Mouse (Mus musculus) liver, adult (tissue): ENCODE data around the gene Ric3.

Source experiments
- GATA4 ChIP-seq: IDR thresholded peaks from 2 replicates; pipeline ENCODE4 v1.6.1; 2014; ENCODE audit warnings: mild to moderate bottlenecking, low read length; ENCODE audit not compliant: insufficient replicate concordance

Gene Ric3

DNA sequence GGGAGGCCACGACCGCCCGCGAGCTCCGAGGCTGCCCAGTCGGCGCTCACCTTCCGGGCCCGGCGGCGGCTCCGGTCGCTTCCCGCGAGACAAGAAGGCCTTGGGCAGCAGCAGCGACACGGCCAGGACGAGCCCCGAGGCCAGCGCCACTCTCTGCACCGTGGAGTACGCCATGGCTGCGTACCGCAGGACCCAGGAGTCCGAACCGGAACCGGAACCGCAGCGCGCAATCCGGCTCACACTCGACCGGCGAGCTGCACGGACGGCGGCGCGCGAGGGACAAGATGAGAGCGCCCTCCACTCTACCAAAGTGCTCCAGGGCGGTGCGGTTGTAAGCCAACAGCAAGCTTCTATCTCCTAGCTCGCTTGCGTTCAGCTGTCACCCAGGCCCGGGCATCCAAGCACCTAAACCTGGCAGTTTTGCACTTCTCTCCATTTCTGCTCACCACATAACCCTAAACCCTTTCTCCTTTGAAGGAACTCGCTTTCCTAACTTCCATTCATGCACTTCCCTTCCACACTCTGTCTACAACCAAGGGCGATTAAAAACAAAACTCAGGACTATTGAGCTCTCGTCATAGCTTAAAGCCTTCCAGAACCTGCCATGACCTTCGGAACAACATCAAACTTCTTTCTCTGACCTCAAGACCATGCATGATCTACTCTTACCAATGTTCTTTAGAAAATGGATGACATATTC, at the start of gene Ric3:
TSS of gene Ric3 (minus strand) at position 219 of the 700 bp plus-strand sequence.
- TF ChIP-seq GATA4 = no peak

GRCm38 (mm10) chr7:109131565-109131964, 48.4 kb upstream of the Ric3 start:
- TF ChIP-seq GATA4 = no peak

GRCm38 (mm10) chr7:109129946-109130686, 47.0 kb upstream of the Ric3 start:
- no peak for TF ChIP-seq GATA4

DNA sequence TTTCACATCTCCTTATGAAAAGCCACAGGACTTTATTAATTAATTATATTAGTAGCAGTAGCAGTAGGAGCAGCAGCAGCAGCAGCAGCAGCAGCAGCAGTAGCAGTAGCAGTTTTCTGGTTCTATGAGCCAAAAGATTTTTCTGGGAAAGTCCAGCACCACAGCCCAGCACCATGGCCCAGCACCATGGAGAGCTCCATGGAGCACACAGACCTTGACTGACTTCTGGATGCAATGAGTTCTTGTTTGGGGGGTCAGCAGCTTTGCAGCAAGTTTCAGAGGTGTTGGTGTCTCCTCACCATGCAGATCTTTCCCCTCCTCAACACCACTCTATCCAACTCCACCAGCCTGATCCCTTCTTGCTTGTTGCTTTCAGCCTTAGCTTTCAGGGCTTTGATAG, 46.3 kb upstream of the Ric3 start:
- no peak for TF ChIP-seq GATA4

GRCm38 (mm10) chr7:109115929-109116328, 32.8 kb upstream of the Ric3 start:
- no peak for TF ChIP-seq GATA4

GRCm38 (mm10) chr7:109114950-109115349, 31.8 kb upstream of the Ric3 start:
- no peak for TF ChIP-seq GATA4

DNA sequence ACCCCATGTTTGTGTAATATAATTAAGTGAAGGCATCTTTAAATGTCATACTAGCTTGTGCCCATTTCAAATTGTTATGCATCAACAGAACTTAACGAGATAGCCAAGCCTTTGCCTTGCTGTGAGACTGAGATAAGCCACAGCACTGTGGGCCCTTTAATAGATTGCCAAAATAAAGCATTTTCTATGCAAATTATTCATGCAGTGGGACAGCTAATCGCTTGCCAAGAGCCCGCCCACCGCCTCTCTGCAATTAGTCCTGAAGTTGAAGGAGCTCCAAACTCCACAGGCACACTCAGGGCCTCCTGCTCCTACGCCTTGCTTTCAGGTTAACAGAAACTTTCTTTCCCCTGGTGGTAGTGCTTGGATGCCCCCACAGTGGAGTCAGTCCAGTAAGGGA, 27.9 kb upstream of the Ric3 start:
- TF ChIP-seq GATA4 = no peak

GRCm38 (mm10) chr7:109104894-109105293, 21.8 kb upstream of the Ric3 start:
- no peak for TF ChIP-seq GATA4

- TF ChIP-seq GATA4 = no peak
Measured at GRCm38 (mm10) chr7:109101167-109101566, 18.0 kb upstream of the Ric3 start.

DNA sequence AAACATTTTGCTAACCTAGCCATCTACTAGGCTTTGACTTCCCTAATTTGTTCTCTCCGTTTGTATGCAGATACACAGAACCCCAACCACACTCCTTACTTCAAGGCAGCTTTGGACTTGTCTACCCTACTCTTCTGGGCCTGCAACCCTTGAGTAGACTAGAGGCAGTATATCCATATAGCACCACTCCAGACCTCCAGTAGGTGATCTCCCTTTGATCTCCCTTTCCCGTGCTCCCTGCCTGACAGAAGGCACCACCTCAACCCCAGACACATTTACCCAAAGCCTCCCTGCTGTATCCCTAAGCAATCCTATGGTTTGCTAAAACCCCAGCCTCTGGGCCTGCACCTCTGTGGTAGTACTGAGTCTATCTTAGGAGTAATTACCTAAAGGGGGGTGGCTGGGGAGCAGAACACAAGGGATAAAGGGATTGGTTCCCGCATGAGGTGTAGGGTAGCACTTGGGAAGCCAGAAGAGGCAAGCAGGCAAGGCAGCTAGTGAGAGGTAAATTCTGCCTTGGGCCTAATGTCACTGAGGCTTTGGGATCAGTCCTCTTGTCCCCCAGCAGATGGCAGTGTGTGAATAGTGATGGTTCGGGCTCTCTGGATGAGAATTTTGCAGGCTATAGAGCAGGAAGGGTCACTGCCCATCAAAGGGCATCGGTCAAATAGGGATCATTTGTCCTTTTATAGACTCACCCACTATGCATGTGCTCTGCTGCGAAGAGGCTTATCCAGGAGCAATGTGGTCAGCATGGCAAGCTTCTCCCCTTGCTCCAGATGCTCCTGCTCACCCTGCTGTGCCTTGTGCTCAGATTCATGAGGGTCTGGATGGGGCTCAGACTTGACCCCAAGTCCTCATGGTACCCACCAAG, 15.3 kb upstream of the Ric3 start:
- no peak for TF ChIP-seq GATA4

DNA sequence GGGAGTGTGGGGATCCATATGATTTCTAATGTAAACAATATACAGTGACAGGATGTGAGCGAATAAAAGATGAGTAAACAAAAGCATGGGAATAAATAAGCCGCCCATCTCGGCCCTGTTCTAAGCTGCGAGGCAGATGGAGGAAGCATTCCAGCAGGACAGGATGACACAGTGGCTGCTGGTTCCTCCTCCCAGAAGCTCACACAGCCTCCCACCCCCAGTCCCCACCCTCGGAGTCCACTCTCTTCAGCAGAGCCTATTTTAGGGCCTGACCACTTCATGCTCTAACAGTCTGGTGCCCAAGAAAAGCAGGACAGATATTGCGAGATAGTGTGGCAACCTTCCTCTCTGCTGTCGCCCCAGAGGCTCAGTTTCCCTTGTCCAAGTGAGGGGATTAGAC, 14.1 kb upstream of the Ric3 start:
- TF ChIP-seq GATA4 = no peak

DNA sequence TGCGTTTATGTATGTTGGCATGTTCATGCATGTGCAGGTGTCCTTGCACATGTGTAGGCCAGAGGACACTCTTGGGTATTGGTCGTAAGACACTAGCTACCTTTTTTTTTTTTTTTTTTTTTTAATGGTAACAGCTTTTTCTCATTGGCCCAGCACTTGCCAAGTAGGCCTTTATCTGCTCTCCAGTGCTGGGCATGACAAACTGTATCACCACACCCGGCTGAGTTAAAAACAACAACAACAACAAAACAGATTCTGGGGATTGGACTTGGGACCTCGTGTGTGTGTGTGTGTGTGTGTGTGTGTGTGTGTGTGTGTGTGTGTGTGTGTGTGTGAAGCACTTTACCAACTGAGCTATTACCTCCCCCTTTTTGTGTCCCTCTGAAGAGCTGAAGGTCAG, 13.5 kb upstream of the Ric3 start:
- no peak for TF ChIP-seq GATA4

DNA sequence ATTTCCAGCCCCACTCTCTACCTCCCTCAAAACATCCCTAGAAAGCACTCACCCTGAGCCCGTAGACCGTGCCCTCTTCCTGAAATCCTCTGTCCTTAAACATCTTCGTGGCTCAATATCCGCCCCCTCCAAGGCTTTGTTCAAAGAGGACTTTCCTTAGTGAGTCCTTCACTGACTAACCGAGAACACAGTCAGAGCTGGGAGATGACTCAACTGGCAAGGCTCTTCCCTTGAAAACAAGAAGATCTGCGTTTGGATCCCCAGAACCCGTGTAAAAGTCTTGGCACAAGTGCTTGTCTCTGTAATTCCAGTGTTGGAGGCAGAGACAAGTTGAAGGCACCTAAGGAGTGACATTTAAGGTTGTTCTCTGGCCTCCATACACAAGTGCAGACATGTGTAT, 11.2 kb upstream of the Ric3 start:
- no peak for TF ChIP-seq GATA4

- no peak for TF ChIP-seq GATA4
Measured at GRCm38 (mm10) chr7:109086946-109087345, 3.8 kb upstream of the Ric3 start.

GRCm38 (mm10) chr7:109083813-109084184, 668 bp upstream of the Ric3 start:
- TF ChIP-seq GATA4 = no peak

- no peak for TF ChIP-seq GATA4
Measured at GRCm38 (mm10) chr7:109082269-109083112, 640 bp downstream of the Ric3 start.
